Mouse (Mus musculus): ENCODE data around the gene Scnm1.

- TF ChIP-seq CTCF (IDR thresholded peaks at IDR 0.05) (no peak), POLR2A (IDR thresholded peaks at IDR 0.05; ENCODE audit: insufficient read depth, low read depth, low read length) (no peak), EP300 (IDR thresholded peaks at IDR 0.05; ENCODE audit: insufficient read depth, low read depth, low read length) (no peak)
These were observed 28.5 kb upstream of the Scnm1 start for GRCm38 (mm10) chr3:95162345-95162628.
